Mouse (Mus musculus) brain, embryonic 14.5 days (tissue): Measurements from ENCODE around the gene Zfp740. TPM values are rescaled to one million over a fixed set of nuclear protein-coding genes. Genes with fewer than 3 reads are reported as not detected.
A peak's percentile ranks its signal among the peaks of the same experiment; 100 is the strongest.

Experiments
- DNase-seq: peaks from one replicate; pipeline ENCODE4 v3.0.0-alpha.2; 2011; ENCODE audit warnings: low read depth
- CTCF ChIP-seq: fragments of 200-500 bp; IDR thresholded peaks from 2 replicates; pipeline ENCODE4 v1.5.1; 2012; ENCODE audit warnings: inconsistent platforms, mild to moderate bottlenecking, moderate library complexity, borderline replicate concordance; ENCODE audit not compliant: insufficient read depth, insufficient read length; ENCODE audit errors: extremely low read depth
- POLR2A ChIP-seq: fragments of 200-500 bp; IDR thresholded peaks from 2 replicates; pipeline ENCODE4 v1.6.1; 2012; ENCODE audit warnings: mild to moderate bottlenecking, inconsistent platforms, borderline replicate concordance; ENCODE audit not compliant: poor library complexity, insufficient read depth, insufficient read length, severe bottlenecking; ENCODE audit errors: extremely low read depth
- polyA plus RNA-seq: library from polyadenylated mRNA; depleted of rRNA; stranded (reverse); fragments of >200 nt; gene quantifications from 2 replicates; pipeline ENCODE4 v1.2.3, GENCODE M21; 2012

Zfp740 gene
- polyA plus RNA-seq, 1 experiment = 91.1 TPM

GRCm38 (mm10) chr15:102245891-102246741 is 43.1 kb downstream of the Zfp740 start:
- DNase-seq = peak; percentile 94
- TF ChIP-seq CTCF (no peak), POLR2A (no peak)

- TF ChIP-seq CTCF (no peak), POLR2A (no peak)
- DNase-seq = peak; percentile 95
Measured at GRCm38 (mm10) chr15:102246866-102247251, 43.8 kb downstream of the Zfp740 start.

DNA sequence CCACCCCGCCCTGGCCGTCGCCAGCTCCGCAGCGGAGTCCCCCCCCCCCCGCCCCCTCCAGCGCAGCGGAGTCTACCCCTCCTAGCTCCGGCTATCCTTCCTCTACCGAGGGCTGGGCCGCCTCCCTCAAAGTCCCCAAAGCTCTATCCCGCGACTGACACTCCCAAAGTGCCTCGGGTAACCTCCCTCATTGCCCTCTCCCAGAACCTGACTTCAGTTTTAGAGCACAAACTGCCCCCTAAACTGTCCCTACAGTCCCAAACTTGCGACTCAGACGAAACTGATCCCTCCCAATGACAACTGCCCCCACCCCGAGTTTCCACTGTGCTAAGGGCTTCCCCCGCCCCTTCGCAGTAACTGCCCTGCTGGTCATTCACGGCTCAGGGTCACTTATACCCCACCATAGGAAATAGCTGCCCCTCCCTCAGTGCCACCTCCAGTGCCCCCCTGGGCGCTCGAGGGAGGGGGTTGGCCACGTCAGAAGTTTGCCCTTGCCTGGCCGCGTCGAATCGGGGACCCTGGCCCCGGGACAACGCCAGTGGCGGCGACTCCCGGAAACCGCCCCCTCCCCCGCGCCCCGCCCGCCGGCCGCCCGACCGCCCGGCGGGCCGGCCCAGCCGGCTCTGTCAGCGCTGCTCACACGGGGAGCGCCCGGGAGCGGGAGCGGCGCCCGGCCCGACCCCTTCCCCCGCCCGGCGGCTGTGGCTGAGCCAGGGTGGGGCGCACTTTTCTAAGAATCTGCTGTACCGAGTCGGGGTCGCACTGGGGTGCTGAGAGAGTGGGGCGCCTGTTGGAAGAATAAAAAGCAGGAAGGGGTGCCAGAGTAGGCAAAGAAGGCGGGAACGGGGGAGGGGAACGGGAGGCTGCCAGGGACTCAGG is 44.4 kb downstream of the Zfp740 start:
- DNase-seq = peak; percentile 63
- TF ChIP-seq POLR2A (no peak), CTCF (no peak)

DNA sequence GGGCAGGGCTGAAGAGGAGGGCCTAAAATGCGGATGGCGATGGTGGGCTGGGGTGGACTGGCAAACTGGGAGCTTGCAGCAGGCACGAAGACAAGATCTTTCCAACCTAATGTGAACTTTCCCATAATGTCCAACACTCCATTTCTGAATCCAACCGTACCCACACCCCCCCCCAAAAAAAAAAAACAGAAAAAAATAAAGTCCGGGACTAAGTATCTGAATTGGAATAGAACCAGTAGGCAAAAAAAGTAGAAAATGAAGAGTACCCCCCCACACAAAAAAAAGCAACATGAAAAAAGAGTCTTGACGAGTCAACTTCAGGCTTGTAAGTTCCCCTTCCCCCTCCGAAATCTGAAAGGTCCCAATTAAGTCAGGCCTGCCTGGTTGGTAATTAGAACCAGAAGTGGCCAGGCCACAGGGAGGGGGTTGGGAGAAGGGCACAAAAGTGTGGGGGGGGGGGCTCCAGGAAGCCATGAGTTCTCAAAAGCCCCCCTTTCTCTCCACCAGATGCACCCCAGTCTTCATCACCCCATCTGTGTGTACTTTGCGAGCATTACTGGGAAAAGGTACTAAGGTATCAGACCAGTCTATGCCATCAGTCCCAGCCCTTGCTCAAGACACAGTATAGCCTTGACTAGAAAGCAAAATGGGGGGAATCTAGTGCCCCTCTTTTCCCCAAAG is 45.2 kb downstream of the Zfp740 start:
- TF ChIP-seq POLR2A (no peak), CTCF (no peak)
- DNase-seq = no peak

DNA sequence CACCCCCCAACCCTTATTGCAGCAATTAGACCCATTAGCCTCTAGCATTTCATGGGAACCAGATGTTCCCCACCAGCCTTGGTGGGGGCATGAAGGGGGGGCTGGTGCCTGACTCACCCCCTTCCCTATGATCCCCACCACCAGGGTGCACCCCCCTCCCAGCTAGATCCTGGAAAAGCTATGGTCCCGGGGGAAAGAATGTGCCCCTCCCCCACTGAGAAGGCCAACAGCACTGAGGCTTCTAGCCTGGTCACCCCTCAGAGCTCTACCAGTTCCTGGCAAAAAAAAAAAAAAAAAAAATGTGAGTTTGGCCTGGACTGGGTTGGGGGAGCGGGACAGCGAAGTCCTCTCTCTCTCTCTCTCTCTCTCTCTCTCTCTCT is 45.8 kb downstream of the Zfp740 start:
- TF ChIP-seq POLR2A = no peak
- TF ChIP-seq CTCF = no peak
- DNase-seq = no peak

DNA sequence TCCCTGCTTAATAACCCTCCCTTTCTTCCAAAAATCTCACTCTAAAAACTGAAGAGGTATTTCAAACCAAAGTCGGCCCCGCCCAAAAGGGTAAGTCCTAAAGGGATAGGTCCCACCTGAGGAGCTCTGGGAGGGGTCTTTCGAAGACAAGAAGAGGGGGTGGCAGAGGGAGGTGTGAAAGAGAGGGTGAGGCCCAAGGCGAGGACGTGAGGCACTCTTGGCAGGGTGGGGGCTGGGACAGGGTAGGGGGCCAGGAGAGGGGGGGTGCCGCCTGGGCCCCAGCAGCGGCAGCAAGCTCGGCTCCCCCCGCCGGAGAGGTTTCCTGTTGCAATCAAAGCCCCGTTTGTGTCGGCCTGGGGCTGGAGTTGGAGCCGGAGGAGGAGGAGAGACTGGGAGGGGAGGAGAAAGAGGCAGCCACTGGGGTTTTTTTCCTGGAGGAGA is 46.2 kb downstream of the Zfp740 start:
- TF ChIP-seq POLR2A (no peak), CTCF (no peak)
- DNase-seq = no peak

- TF ChIP-seq CTCF (no peak), POLR2A (no peak)
- DNase-seq = no peak
Measured at GRCm38 (mm10) chr15:102249967-102250366, 46.9 kb downstream of the Zfp740 start.

- TF ChIP-seq CTCF (no peak), POLR2A (no peak)
- DNase-seq = no peak
Measured at GRCm38 (mm10) chr15:102250521-102250920, 47.5 kb downstream of the Zfp740 start.

GRCm38 (mm10) chr15:102255547-102256255 is 52.7 kb downstream of the Zfp740 start:
- no peak for DNase-seq
- TF ChIP-seq POLR2A (no peak), CTCF (no peak)

GRCm38 (mm10) chr15:102256431-102257201 is 53.6 kb downstream of the Zfp740 start:
- DNase-seq = no peak
- TF ChIP-seq CTCF (no peak), POLR2A (no peak)
